15 mouse cellular contexts compared by ENCODE assay signal in genomic region chr13:8644805-8645679, GRCm38 (mm10).
DNase-seq lines count a peak whose midpoint lies in the region; ATAC-seq and TF ChIP-seq lines count a peak whose summit lies in the region.
"Had no signal": no experiment of that assay in that cellular context is flagged by ENCODE, and none has a peak within 500 bp of the region (broad histone marks: within the 10 kb centered on the region; RNA-seq: fewer than 3 reads in every experiment).

No protein-coding gene starts in this region.

- TF ChIP-seq CTCF in liver, embryonic 14.5 days (IDR thresholded peaks at IDR 0.05; ENCODE audit: low read depth) = no peak

- H3K9ac ChIP-seq in liver, embryonic 14.5 days (replicated peaks) = no peak overlapping the region
- H3K9ac ChIP-seq in forebrain, embryonic 12.5 days = no peak overlapping the region
- H3K9ac ChIP-seq: limb, embryonic 12.5 days; midbrain, embryonic 13.5 days had no signal

- H3K9me3 ChIP-seq in liver, embryonic 14.5 days (ENCODE audit: control insufficient read depth, low read length) = no peaks in the 10 kb centered on the region
- H3K9me3 ChIP-seq in forebrain, embryonic 12.5 days = no peaks in the 10 kb centered on the region
- H3K9me3 ChIP-seq: embryonic facial prominence, embryonic 10.5 days; limb, embryonic 12.5 days; midbrain, embryonic 13.5 days had no signal

- 0 out of 2 replicates have a peak, but pooled peaks have one; percentile 41 for ATAC-seq in liver, embryonic 14.5 days (ENCODE audit: insufficient read depth)
- no peak for ATAC-seq in forebrain, embryonic 12.5 days (ENCODE audit: low FRiP score)
- ATAC-seq: forebrain, embryonic 16.5 days; midbrain, embryonic 13.5 days had no signal

- peak; percentile 28 for DNase-seq in adrenal gland, adult 2 months
- no peak for DNase-seq in adrenal gland, adult 18-20 months (ENCODE audit: low spot score in 2 of 2)
- DNase-seq in 3T3-L1 (ENCODE audit: low read depth, low spot score) = peak; percentile 91
- peak; percentile 6 for DNase-seq in fibroblast of lung, adult 2 months (ENCODE audit: low read depth)
- DNase-seq in liver, embryonic 14.5 days (ENCODE audit: low read depth in 3 of 3, low spot score in 3 of 3) = no peak
- no peak for DNase-seq in urinary bladder, adult 18-20 months (ENCODE audit: low spot score in 2 of 2)
- no peak for DNase-seq in right cerebral cortex, adult 18-20 months
- DNase-seq: B cell, adult 2 months; kidney, adult 11 months; layer of hippocampus, adult 9-11 months had no signal

- H3K4me3 ChIP-seq in liver, embryonic 14.5 days (ENCODE audit: insufficient read depth in 1 of 2, low read depth in 2 of 2, low read length in 2 of 2) = no peak overlapping the region
- no peak overlapping the region for H3K4me3 ChIP-seq in forebrain, embryonic 12.5 days (replicated peaks)
- H3K4me3 ChIP-seq: embryonic facial prominence, embryonic 10.5 days; limb, embryonic 12.5 days; midbrain, embryonic 13.5 days had no signal

- no peak for TF ChIP-seq EP300 in liver, embryonic 14.5 days (IDR thresholded peaks at IDR 0.05; ENCODE audit: low read depth)

- H3K27me3 ChIP-seq in liver, embryonic 14.5 days (ENCODE audit: control insufficient read depth, insufficient read depth, low read length) = no peaks in the 10 kb centered on the region
- no peaks in the 10 kb centered on the region for H3K27me3 ChIP-seq in forebrain, embryonic 12.5 days
- H3K27me3 ChIP-seq: limb, embryonic 12.5 days; midbrain, embryonic 13.5 days had no signal

- no peak overlapping the region for H3K4me2 ChIP-seq in liver, embryonic 14.5 days (ENCODE audit: low read depth)
- H3K4me2 ChIP-seq in forebrain, embryonic 12.5 days = no peak overlapping the region
- H3K4me2 ChIP-seq: limb, embryonic 12.5 days; midbrain, embryonic 13.5 days had no signal

- no peaks in the 10 kb centered on the region for H3K36me3 ChIP-seq in liver, embryonic 14.5 days (replicated peaks; ENCODE audit: control insufficient read depth, insufficient read depth, low read depth)
- no peaks in the 10 kb centered on the region for H3K36me3 ChIP-seq in forebrain, embryonic 12.5 days (replicated peaks)
- H3K36me3 ChIP-seq: embryonic facial prominence, embryonic 10.5 days; limb, embryonic 12.5 days; midbrain, embryonic 13.5 days had no signal

- 40% methylated on average over 9 of the region's 9 CpGs for WGBS in liver, embryonic 14.5 days (ENCODE audit: insufficient replicate concordance)
- 88% methylated on average over 9 of the region's 9 CpGs for WGBS in forebrain, embryonic 12.5 days

- H3K27ac ChIP-seq in liver, embryonic 14.5 days = no peak overlapping the region
- no peak overlapping the region for H3K27ac ChIP-seq in forebrain, embryonic 12.5 days
- H3K27ac ChIP-seq: embryonic facial prominence, embryonic 10.5 days; limb, embryonic 12.5 days; midbrain, embryonic 13.5 days had no signal

- H3K4me1 ChIP-seq in liver, embryonic 14.5 days (replicated peaks; ENCODE audit: control insufficient read depth in 2 of 2, insufficient read depth in 2 of 2, low read length in 1 of 2) = 0 out of 4 replicates have a peak, but pooled peaks cover 0 to 7% of the 10 kb centered on the region in 2 experiments
- H3K4me1 ChIP-seq in forebrain, embryonic 12.5 days = no peaks in the 10 kb centered on the region
- H3K4me1 ChIP-seq: embryonic facial prominence, embryonic 10.5 days; limb, embryonic 12.5 days; midbrain, embryonic 13.5 days had no signal

Comparison
In these comparisons a context has a peak if more than half of its experiments do, and no peak if none do; other contexts are left out.
1. DNase-seq: peak in adrenal gland, adult 2 months (single experiment), 3T3-L1 (single experiment) and fibroblast of lung, adult 2 months (single experiment); none in adrenal gland, adult 18-20 months (0 of 2), liver, embryonic 14.5 days (0 of 3), urinary bladder, adult 18-20 months (0 of 2) and right cerebral cortex, adult 18-20 months (single experiment).